In genomic region chr15:103305792-103306645, GRCm38 (mm10) we compare ENCODE assay signal across 8 mouse cellular contexts. TPM values are rescaled to one million over a fixed set of nuclear protein-coding genes. Genes with fewer than 3 reads are reported as not detected.
DNase-seq lines count a peak whose midpoint lies in the region; ATAC-seq and TF ChIP-seq lines count a peak whose summit lies in the region.

No protein-coding gene starts in this region.

- peak overlapping the region; percentile 59 for H3K9ac ChIP-seq in kidney, postnatal 0 days (ENCODE audit: low read depth, low read length)
- H3K9ac ChIP-seq in neural tube, embryonic 13.5 days: peak overlapping the region; percentile 74

- intact Hi-C loops in left cerebral cortex, postnatal 14 days (cut with DNase I): loop anchor here (2.0 to 5.0 kb wide), 3 partner anchors 21 to 123 kb away; partner anchors contain the start of gene Copz1

- WGBS in kidney, postnatal 0 days: 20% methylated on average over 8 of the region's 8 CpGs
- WGBS in neural tube, embryonic 13.5 days: 10% methylated on average over 8 of the region's 8 CpGs

- H3K27me3 ChIP-seq in testis, adult 2 months (ENCODE audit: control insufficient read depth, insufficient read depth, low read length): no peaks in the 10 kb centered on the region
- H3K27me3 ChIP-seq in kidney, postnatal 0 days (ENCODE audit: insufficient read depth, low read length): no peaks in the 10 kb centered on the region
- no peaks in the 10 kb centered on the region for H3K27me3 ChIP-seq in neural tube, embryonic 13.5 days

- ATAC-seq in kidney, postnatal 0 days (replicated peaks; ENCODE audit: low FRiP score, low read depth): no peak
- peak; percentile 0; the same call in 1 of the 2 replicates for ATAC-seq in neural tube, embryonic 13.5 days (ENCODE audit: low read depth)

- TF ChIP-seq CTCF in testis, adult 2 months (IDR thresholded peaks at IDR 0.05; ENCODE audit: control insufficient read depth, insufficient read depth, insufficient replicate concordance, low read depth, low read length): no peak
- TF ChIP-seq CTCF in kidney, postnatal 0 days (IDR thresholded peaks at IDR 0.05; ENCODE audit: low read depth): no peak

- H3K4me2 ChIP-seq in kidney, postnatal 0 days (ENCODE audit: low read length): peak overlapping the region; percentile 67
- H3K4me2 ChIP-seq in neural tube, embryonic 13.5 days: peak overlapping the region; percentile 55

- H3K9me3 ChIP-seq in kidney, postnatal 0 days (replicated peaks; ENCODE audit: low read length): no peaks in the 10 kb centered on the region
- no peaks in the 10 kb centered on the region for H3K9me3 ChIP-seq in neural tube, embryonic 13.5 days

- TF ChIP-seq POLR2A in testis, adult 2 months (IDR thresholded peaks at IDR 0.05; ENCODE audit: control insufficient read depth, low read depth, low read length): no peak

- DNase-seq in adrenal gland, postnatal 36 days: peak; percentile 51 to 65
- no peak for DNase-seq in adrenal gland, postnatal 4 days (ENCODE audit: low spot score in 2 of 2)
- DNase-seq in testis, postnatal 14 days (ENCODE audit: low spot score): no peak
- peak; percentile 83 for DNase-seq in kidney, postnatal 0 days (ENCODE audit: low spot score)
- DNase-seq in left cerebral cortex, postnatal 14 days (ENCODE audit: low spot score in 2 of 2): no peak
- DNase-seq in lung, postnatal 25 days (ENCODE audit: low spot score): no peak

- H3K36me3 ChIP-seq in testis, adult 2 months (ENCODE audit: control insufficient read depth, insufficient read depth, low read length): no peaks in the 10 kb centered on the region
- no peaks in the 10 kb centered on the region for H3K36me3 ChIP-seq in kidney, postnatal 0 days (ENCODE audit: insufficient read depth, low read length)
- no peaks in the 10 kb centered on the region for H3K36me3 ChIP-seq in neural tube, embryonic 13.5 days

- H3K27ac ChIP-seq in testis, adult 2 months (ENCODE audit: control insufficient read depth, insufficient read depth, low read depth, low read length): peak overlapping the region; percentile 86
- H3K27ac ChIP-seq in kidney, postnatal 0 days: peak overlapping the region; percentile 96
- H3K27ac ChIP-seq in neural tube, embryonic 13.5 days (replicated peaks): peak overlapping the region; percentile 99

- peak overlapping the region; percentile 81 for H3K4me3 ChIP-seq in testis, adult 2 months (ENCODE audit: control insufficient read depth, low read depth, low read length)
- H3K4me3 ChIP-seq in kidney, postnatal 0 days (replicated peaks; ENCODE audit: low read depth, low read length): peak overlapping the region; percentile 41
- H3K4me3 ChIP-seq in neural tube, embryonic 13.5 days: peak overlapping the region; percentile 31

- H3K4me1 ChIP-seq in testis, adult 2 months (ENCODE audit: control insufficient read depth, insufficient read depth, low read length): peaks cover 15% of the 10 kb centered on the region
- H3K4me1 ChIP-seq in kidney, postnatal 0 days (replicated peaks; ENCODE audit: insufficient read depth, low read length): peaks cover 39% of the 10 kb centered on the region
- H3K4me1 ChIP-seq in neural tube, embryonic 13.5 days (replicated peaks): peaks cover 67% of the 10 kb centered on the region

RNA-seq across cellular contexts. Expression of gene Gpr84, which starts 4.4 kb away (rescaled TPM):
- not detected for total RNA-seq in adrenal gland, postnatal 36 days (2021)
- total RNA-seq in adrenal gland, postnatal 4 days (2021): not detected
- polyA plus RNA-seq in testis, adult 2 months (2012; rRNA removed): 0.24 and 0.43 TPM in 2 replicates
- polyA plus RNA-seq in kidney, postnatal 0 days (2015; fragmentation: Nextera tagmentation; extraction: Ambion mirVana): 0.47 and 0.65 TPM in 2 replicates
- polyA plus RNA-seq in neural tube, embryonic 13.5 days (2015; fragmentation: Nextera tagmentation; extraction: Ambion mirVana): 0.57 and 0.62 TPM in 2 replicates
- 1 to 10 TPM; 1.0 to 1.1 TPM for total RNA-seq in left cerebral cortex, postnatal 14 days (2021)

RNA-seq across cellular contexts. Expression of gene Copz1, which starts 33.5 kb away (rescaled TPM):
- 100 to 1,000 TPM; 144 to 150 TPM for total RNA-seq in adrenal gland, postnatal 36 days (2021)
- 100 to 1,000 TPM; 132 to 140 TPM for total RNA-seq in adrenal gland, postnatal 4 days (2021)
- polyA plus RNA-seq in testis, adult 2 months (2012; rRNA removed): 51.6 and 56.8 TPM in 2 replicates
- 237 and 263 TPM in 2 replicates for polyA plus RNA-seq in kidney, postnatal 0 days (2015; fragmentation: Nextera tagmentation; extraction: Ambion mirVana)
- polyA plus RNA-seq in neural tube, embryonic 13.5 days (2015; fragmentation: Nextera tagmentation; extraction: Ambion mirVana): 214 and 224 TPM in 2 replicates
- 100 to 1,000 TPM; 107 to 114 TPM for total RNA-seq in left cerebral cortex, postnatal 14 days (2021)

RNA-seq across cellular contexts. Expression of gene Zfp385a, which starts 33.9 kb away (rescaled TPM):
- total RNA-seq in adrenal gland, postnatal 36 days (2021): 10 to 100 TPM; 11.8 to 13.3 TPM
- 10 to 100 TPM; 22.5 to 29.7 TPM for total RNA-seq in adrenal gland, postnatal 4 days (2021)
- polyA plus RNA-seq in testis, adult 2 months (2012; rRNA removed): 84.7 and 92.7 TPM in 2 replicates
- 11.3 and 11.8 TPM in 2 replicates for polyA plus RNA-seq in kidney, postnatal 0 days (2015; fragmentation: Nextera tagmentation; extraction: Ambion mirVana)
- polyA plus RNA-seq in neural tube, embryonic 13.5 days (2015; fragmentation: Nextera tagmentation; extraction: Ambion mirVana): 17.1 and 18.4 TPM in 2 replicates
- 10 to 100 TPM; 59.8 to 63.2 TPM for total RNA-seq in left cerebral cortex, postnatal 14 days (2021)

RNA-seq across cellular contexts. Expression of gene Nfe2, which starts 47.8 kb away (rescaled TPM):
- total RNA-seq in adrenal gland, postnatal 36 days (2021): under 1 TPM; 0.16 to 0.43 TPM
- 1 to 10 TPM; 5.8 to 8.9 TPM for total RNA-seq in adrenal gland, postnatal 4 days (2021)
- 8.9 and 10.6 TPM in 2 replicates for polyA plus RNA-seq in testis, adult 2 months (2012; rRNA removed)
- polyA plus RNA-seq in kidney, postnatal 0 days (2015; fragmentation: Nextera tagmentation; extraction: Ambion mirVana): 1.9 and 2.8 TPM in 2 replicates
- polyA plus RNA-seq in neural tube, embryonic 13.5 days (2015; fragmentation: Nextera tagmentation; extraction: Ambion mirVana): 1.3 and 1.9 TPM in 2 replicates
- total RNA-seq in left cerebral cortex, postnatal 14 days (2021): not detected

Comparison
In these comparisons a context has a peak if more than half of its experiments do, and no peak if none do; other contexts are left out.
1. DNase-seq: peak in adrenal gland, postnatal 36 days (2 of 2) and kidney, postnatal 0 days (single experiment); none in adrenal gland, postnatal 4 days (0 of 2), testis, postnatal 14 days (single experiment), left cerebral cortex, postnatal 14 days (0 of 2) and lung, postnatal 25 days (single experiment).
2. H3K4me3 ChIP-seq: peak in every context shown above with its lines; median percentile 81 in testis, adult 2 months; 41 in kidney, postnatal 0 days; 31 in neural tube, embryonic 13.5 days.
3. Peak in every context shown above with its lines, with median percentiles within 50 percentile points of each other: H3K27ac ChIP-seq.